Mouse (Mus musculus): Measurements from ENCODE around the gene Kcnj5. TPM values are rescaled to one million over a fixed set of nuclear protein-coding genes. Genes with fewer than 3 reads are reported as not detected.
A peak's percentile ranks its signal among the peaks of the same experiment; 100 is the strongest.

Kcnj5 gene
- polyA plus RNA-seq, 1 experiment from 2014 or later, result 0.14 TPM

DNA sequence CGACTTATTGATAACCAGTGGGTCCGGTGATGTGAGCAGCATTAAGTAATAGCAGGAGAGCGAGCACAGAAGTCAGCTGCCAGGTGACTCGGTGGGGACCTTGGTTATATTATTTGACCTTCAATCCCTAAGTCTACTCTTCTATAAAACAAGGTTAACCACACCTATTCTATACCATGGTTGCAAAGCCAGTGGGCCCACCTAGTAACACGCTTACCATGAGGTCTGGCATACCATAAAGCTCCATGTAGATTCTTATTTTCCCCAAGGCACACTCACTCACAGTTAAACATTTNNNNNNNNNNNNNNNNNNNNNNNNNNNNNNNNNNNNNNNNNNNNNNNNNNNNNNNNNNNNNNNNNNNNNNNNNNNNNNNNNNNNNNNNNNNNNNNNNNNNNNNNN, 60.6 kb downstream of the Kcnj5 start:
- Histone ChIP-seq H3K36me3 (replicated peaks; ENCODE audit: control insufficient read depth, insufficient read depth, low read depth, low read length) (no peaks in the 10 kb centered on the region), H3K4me1 (ENCODE audit: control insufficient read depth, insufficient read depth, low read length) (no peaks in the 10 kb centered on the region), H3K4me2 (ENCODE audit: low read depth, low read length) (no peak overlapping the region), H3K27me3 (ENCODE audit: control insufficient read depth, insufficient read depth, low read length) (no peaks in the 10 kb centered on the region), H3K9me3 (replicated peaks; ENCODE audit: control insufficient read depth, low read length) (no peaks in the 10 kb centered on the region), H3K27ac (replicated peaks; ENCODE audit: low read depth, low read length) (no peak overlapping the region), H3K9ac (replicated peaks; ENCODE audit: low read length) (no peak overlapping the region), H3K4me3 (ENCODE audit: low read depth, low read length) (no peak overlapping the region)
- no peak for ATAC-seq (replicated peaks; ENCODE audit: insufficient number of reproducible peaks, low FRiP score, low TSS enrichment, low read depth)
- DNase-seq (ENCODE audit: low spot score), result no peak
- 92% methylated on average over 5 of the region's 5 CpGs for WGBS

DNA sequence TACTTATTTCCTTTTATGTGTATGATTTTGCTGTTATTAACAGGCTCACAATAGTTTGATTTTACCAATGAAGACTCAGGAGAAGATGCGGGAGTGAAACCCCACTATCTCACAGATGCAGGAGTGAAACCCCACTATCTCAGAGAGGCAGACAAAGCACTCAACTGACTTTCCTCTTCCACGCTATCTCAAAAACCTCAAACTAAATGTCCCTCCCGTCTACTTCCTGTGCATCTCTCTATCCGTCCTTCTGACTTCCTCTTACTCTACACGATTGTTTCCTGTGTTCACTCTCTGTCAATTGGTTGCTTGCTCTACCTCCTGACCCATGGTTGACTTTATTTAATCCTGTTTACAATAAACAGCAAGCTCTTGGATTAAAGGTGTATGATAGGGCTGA, 63.7 kb downstream of the Kcnj5 start:
- Histone ChIP-seq H3K9ac (replicated peaks; ENCODE audit: low read length) (no peak overlapping the region), H3K9me3 (replicated peaks; ENCODE audit: control insufficient read depth, low read length) (no peaks in the 10 kb centered on the region), H3K4me3 (ENCODE audit: low read depth, low read length) (no peak overlapping the region), H3K27me3 (ENCODE audit: control insufficient read depth, insufficient read depth, low read length) (no peaks in the 10 kb centered on the region), H3K27ac (replicated peaks; ENCODE audit: low read depth, low read length) (no peak overlapping the region), H3K4me1 (ENCODE audit: control insufficient read depth, insufficient read depth, low read length) (no peaks in the 10 kb centered on the region), H3K36me3 (replicated peaks; ENCODE audit: control insufficient read depth, insufficient read depth, low read depth, low read length) (no peaks in the 10 kb centered on the region), H3K4me2 (ENCODE audit: low read depth, low read length) (no peak overlapping the region)
- ATAC-seq (replicated peaks; ENCODE audit: insufficient number of reproducible peaks, low FRiP score, low TSS enrichment, low read depth) (no peak), DNase-seq (ENCODE audit: low spot score) (no peak)
- WGBS, result 78% methylated on average over 5 of the region's 5 CpGs

DNA sequence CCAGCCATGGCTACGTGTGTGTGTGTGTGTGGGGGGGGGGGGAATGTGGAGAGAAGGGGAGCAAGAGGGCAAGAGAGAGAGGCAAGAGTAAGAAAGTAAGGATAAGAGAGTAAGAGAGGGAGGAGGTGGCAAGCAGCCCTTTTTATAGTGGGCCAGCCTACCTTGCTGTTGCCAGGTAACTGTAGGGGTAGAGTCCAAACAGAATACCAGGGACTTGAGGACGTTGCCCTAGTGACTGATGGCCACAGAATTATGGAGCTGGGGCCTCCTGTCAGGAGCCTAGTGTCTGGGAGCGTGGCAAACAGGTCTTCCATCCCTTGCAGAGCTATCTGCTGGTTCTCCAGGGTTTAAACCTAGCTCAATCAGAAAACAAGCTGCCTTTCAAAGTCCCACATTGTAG, 64.4 kb downstream of the Kcnj5 start:
- no peak overlapping the region for H3K4me3 ChIP-seq (ENCODE audit: low read depth, low read length)
- no peaks in the 10 kb centered on the region for H3K27me3 ChIP-seq (ENCODE audit: control insufficient read depth, insufficient read depth, low read length)
- ATAC-seq (replicated peaks; ENCODE audit: insufficient number of reproducible peaks, low FRiP score, low TSS enrichment, low read depth) (no peak), DNase-seq (ENCODE audit: low spot score) (no peak)
- no peaks in the 10 kb centered on the region for H3K4me1 ChIP-seq (ENCODE audit: control insufficient read depth, insufficient read depth, low read length)
- H3K36me3 ChIP-seq (replicated peaks; ENCODE audit: control insufficient read depth, insufficient read depth, low read depth, low read length), result no peaks in the 10 kb centered on the region
- WGBS, result 77% methylated on average over 3 of the region's 3 CpGs
- no peak overlapping the region for H3K4me2 ChIP-seq (ENCODE audit: low read depth, low read length)
- H3K9ac ChIP-seq (replicated peaks; ENCODE audit: low read length), result no peak overlapping the region
- H3K9me3 ChIP-seq (replicated peaks; ENCODE audit: control insufficient read depth, low read length), result no peaks in the 10 kb centered on the region
- H3K27ac ChIP-seq (replicated peaks; ENCODE audit: low read depth, low read length), result no peak overlapping the region

DNA sequence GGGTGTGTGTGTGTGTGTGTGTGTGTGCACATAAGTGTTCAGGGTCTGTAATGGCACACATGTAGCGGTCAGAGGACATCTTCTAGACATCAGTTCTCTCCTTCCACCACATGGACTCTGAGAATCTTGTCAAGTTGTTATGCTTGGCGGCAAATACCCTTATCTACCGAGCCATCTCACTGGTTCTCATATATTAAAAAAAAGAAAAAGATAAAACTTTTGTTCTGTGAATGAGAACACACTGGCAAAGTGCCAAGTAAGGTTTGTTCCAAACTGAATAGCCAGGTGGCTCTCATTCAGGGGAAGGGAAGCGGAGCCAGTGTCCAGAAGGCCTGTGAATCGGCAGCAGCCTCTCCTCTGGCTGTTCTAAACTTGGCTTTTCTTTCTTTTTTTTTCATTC, 66.1 kb downstream of the Kcnj5 start:
- H3K27ac ChIP-seq (replicated peaks; ENCODE audit: low read depth, low read length), result no peak overlapping the region
- H3K4me1 ChIP-seq (ENCODE audit: control insufficient read depth, insufficient read depth, low read length), result no peaks in the 10 kb centered on the region
- no peak overlapping the region for H3K4me3 ChIP-seq (ENCODE audit: low read depth, low read length)
- 86% methylated on average over 5 of the region's 5 CpGs for WGBS
- no peak overlapping the region for H3K9ac ChIP-seq (replicated peaks; ENCODE audit: low read length)
- no peaks in the 10 kb centered on the region for H3K27me3 ChIP-seq (ENCODE audit: control insufficient read depth, insufficient read depth, low read length)
- no peak for DNase-seq (ENCODE audit: low spot score)
- no peaks in the 10 kb centered on the region for H3K36me3 ChIP-seq (replicated peaks; ENCODE audit: control insufficient read depth, insufficient read depth, low read depth, low read length)
- no peaks in the 10 kb centered on the region for H3K9me3 ChIP-seq (replicated peaks; ENCODE audit: control insufficient read depth, low read length)
- H3K4me2 ChIP-seq (ENCODE audit: low read depth, low read length), result no peak overlapping the region
- ATAC-seq (replicated peaks; ENCODE audit: insufficient number of reproducible peaks, low FRiP score, low TSS enrichment, low read depth), result no peak

DNA sequence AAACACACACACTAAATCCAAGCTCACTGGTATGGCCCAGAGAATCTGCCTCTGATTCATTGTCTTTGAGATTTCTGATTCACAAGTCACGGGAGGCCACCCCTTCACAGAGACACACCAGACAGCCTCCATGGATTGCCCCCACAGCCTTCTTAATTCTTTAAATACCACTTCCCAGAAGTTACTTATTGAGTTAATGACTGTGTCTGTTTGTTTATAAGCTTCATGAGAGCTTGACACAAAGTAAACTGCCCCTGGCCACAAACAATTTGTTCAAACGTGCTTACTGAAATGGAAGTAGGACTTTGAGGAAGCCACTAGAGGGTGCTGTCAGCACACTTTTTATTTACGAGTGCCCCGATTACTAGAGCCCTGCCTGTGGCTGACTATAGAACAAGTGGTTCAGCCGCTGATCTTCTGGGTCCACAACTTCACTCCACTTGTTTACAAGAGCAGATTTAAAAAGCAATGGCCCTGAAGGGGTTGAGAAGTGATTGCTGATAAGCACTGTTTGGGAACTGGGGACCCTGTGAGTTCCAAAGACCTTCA, 72.2 kb downstream of the Kcnj5 start:
- Histone ChIP-seq H3K9ac (replicated peaks; ENCODE audit: low read length) (no peak overlapping the region), H3K9me3 (replicated peaks; ENCODE audit: control insufficient read depth, low read length) (no peaks in the 10 kb centered on the region), H3K4me1 (ENCODE audit: control insufficient read depth, insufficient read depth, low read length) (no peaks in the 10 kb centered on the region), H3K36me3 (replicated peaks; ENCODE audit: control insufficient read depth, insufficient read depth, low read depth, low read length) (no peaks in the 10 kb centered on the region), H3K4me2 (ENCODE audit: low read depth, low read length) (no peak overlapping the region), H3K27ac (replicated peaks; ENCODE audit: low read depth, low read length) (no peak overlapping the region), H3K4me3 (ENCODE audit: low read depth, low read length) (no peak overlapping the region), H3K27me3 (ENCODE audit: control insufficient read depth, insufficient read depth, low read length) (no peaks in the 10 kb centered on the region)
- whole genome bisulfite sequencing, result 11% methylated on average over 5 of the region's 5 CpGs
- DNase-seq (ENCODE audit: low spot score) (peak; percentile 91), ATAC-seq (replicated peaks; ENCODE audit: insufficient number of reproducible peaks, low FRiP score, low TSS enrichment, low read depth) (no peak)

Other genes with a start within 250 kb of the Kcnj5 start
- 5.9 and 7.4 TPM in 2 replicates for gene Arhgap32, start 228.2 kb downstream of the Kcnj5 start, polyA plus RNA-seq (2014; fragmentation: Nextera tagmentation; extraction: Ambion mirVana)
- not detected in 2 replicates for gene Kcnj1, start 28.1 kb upstream of the Kcnj5 start, polyA plus RNA-seq (2014; fragmentation: Nextera tagmentation; extraction: Ambion mirVana)
- 42.1 and 48.0 TPM in 2 replicates for gene Fli1, start 198.5 kb upstream of the Kcnj5 start, polyA plus RNA-seq (2014; fragmentation: Nextera tagmentation; extraction: Ambion mirVana)